Mouse (Mus musculus) megakaryocyte, embryonic 14.5 days (primary cell): ENCODE data around the gene Plau.

Source experiments
- FLI1 ChIP-seq: IDR thresholded peaks from 2 replicates; pipeline ENCODE4 v1.6.1; 2012; ENCODE audit warnings: low read length, inconsistent platforms, mixed read lengths
- GATA1 ChIP-seq: IDR thresholded peaks from 3 replicates; pipeline ENCODE4 v1.6.1; 2012; ENCODE audit warnings: mixed read lengths, low read length, inconsistent platforms, borderline replicate concordance

DNA sequence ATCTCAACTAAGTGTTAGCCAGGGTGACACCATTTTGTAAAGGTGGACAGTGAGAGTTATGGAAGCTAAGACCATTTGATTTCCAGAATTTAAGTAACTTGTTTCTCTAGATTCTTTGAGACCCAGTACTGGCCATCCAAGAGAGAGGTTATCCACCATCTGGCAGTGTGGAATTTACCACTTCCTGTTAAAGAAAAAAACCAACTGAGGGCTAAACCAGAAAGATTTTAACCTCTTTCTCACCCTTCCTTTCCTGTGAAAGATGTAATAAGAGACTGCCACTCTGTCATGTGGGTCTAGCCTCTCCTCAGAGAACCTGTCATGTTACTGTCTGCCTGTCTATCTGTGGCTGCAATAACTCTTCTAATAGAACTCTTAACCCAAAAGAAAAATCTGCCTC is 26.6 kb upstream of the Plau start:
- TF ChIP-seq FLI1 (no peak), GATA1 (no peak)
